Mouse (Mus musculus) midbrain, embryonic 13.5 days (tissue): ENCODE measurements around the gene Ddr2. TPM values are rescaled to one million over a fixed set of nuclear protein-coding genes. Genes with fewer than 3 reads are reported as not detected.
A peak's percentile ranks its signal among the peaks of the same experiment; 100 is the strongest.

ENCODE experiments used
- ATAC-seq: fragments of 200-750 bp; cut with Nextera tagmentation; 2 replicates; pipeline ENCODE4 v1.8.0; 2017; ENCODE audit warnings: mild to moderate bottlenecking, moderate TSS enrichment, moderate library complexity
- H3K27ac ChIP-seq: fragments of 300-500 bp; sonication (generic); 2 replicates; pipeline ENCODE4 v1.5.1; 2015; ENCODE audit warnings: inconsistent platforms, mild to moderate bottlenecking, moderate library complexity
- H3K27me3 ChIP-seq: fragments of 300-500 bp; sonication (generic); 2 replicates; pipeline ENCODE4 v1.6.1; 2015; ENCODE audit warnings: mild to moderate bottlenecking, inconsistent platforms
- H3K36me3 ChIP-seq: fragments of 300-500 bp; sonication (generic); 2 replicates; pipeline ENCODE4 v1.6.1; 2015; ENCODE audit warnings: mild to moderate bottlenecking, inconsistent platforms
- H3K4me1 ChIP-seq: fragments of 300-500 bp; sonication (generic); replicated peaks from 2 replicates; pipeline ENCODE4 v1.6.1; 2015; ENCODE audit warnings: inconsistent platforms
- H3K4me2 ChIP-seq: fragments of 300-500 bp; sonication (generic); replicated peaks from 2 replicates; pipeline ENCODE4 v1.6.1; 2015; ENCODE audit warnings: moderate library complexity, mild to moderate bottlenecking, inconsistent platforms
- H3K4me3 ChIP-seq: fragments of 300-500 bp; sonication (generic); replicated peaks from 2 replicates; pipeline ENCODE4 v1.5.1; 2015; ENCODE audit warnings: mild to moderate bottlenecking, inconsistent platforms
- H3K9ac ChIP-seq: fragments of 300-500 bp; sonication (generic); replicated peaks from 2 replicates; pipeline ENCODE4 v1.6.1; 2015; ENCODE audit warnings: mild to moderate bottlenecking, inconsistent platforms
- H3K9me3 ChIP-seq: fragments of 300-500 bp; sonication (generic); 2 replicates; pipeline ENCODE4 v1.6.1; 2016; ENCODE audit warnings: mild to moderate bottlenecking, inconsistent platforms
- WGBS: fragments of 180-500 bp; shearing (Covaris S2); methylation state at CpG from one replicate; pipeline ENCODE4 v1.1.7; 2015; 5-methylcytosine and 5-hydroxymethylcytosine counted together
- polyA plus RNA-seq: library from polyadenylated mRNA; unstranded; fragments of >200 nt; fragmentation: Nextera tagmentation; extraction: Ambion mirVana; gene quantifications from 2 replicates; pipeline ENCODE4 v1.2.1, GENCODE M21; 2015

The Ddr2 gene
- 7.4 and 8.4 TPM in 2 replicates for polyA plus RNA-seq

DNA sequence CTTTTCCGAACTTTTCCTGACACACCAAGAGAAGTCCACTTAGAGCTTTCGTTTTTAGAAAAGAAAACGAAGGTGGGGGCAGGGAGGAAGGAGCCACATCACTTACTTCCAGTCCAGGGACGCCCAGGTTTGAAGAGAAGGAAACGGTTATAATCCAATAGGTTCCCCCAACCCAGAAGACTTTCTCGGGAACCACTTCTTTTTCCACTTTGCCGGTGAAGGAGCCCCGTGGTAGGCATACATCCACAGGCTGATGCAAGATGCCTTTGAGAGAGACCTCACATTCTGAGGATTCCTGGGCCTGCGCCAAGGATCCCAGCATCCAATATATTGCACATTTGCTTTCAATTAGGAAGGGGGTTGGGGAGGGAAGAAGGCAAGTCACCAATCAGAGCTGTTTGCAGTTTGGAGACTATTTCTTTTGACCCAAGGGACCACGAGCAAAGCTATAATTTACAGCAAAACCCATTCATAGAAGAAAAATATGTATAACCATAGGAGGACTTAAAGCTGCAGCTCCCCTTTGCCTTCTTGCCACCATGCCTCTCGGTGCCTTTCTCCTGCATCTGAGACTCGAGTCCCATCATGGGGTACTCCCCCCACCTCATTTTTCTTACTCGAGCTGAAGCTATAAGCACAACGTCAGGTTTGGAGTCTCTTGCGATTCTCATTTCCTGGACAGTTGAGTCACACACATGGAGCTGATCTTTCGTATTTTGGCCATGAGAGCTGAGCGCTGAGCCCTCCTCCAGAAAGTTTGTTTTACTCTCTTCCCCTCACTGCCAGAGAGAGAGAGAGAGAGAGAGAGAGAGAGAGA, at the start of gene Ddr2:
Gene Ddr2, minus strand, starts transcription at position 247 of the 817 bp plus-strand sequence.
- Histone ChIP-seq H3K36me3 (no peaks in the 10 kb centered on the region), H3K4me2 (no peak within 1 kb of the TSS)

DNA sequence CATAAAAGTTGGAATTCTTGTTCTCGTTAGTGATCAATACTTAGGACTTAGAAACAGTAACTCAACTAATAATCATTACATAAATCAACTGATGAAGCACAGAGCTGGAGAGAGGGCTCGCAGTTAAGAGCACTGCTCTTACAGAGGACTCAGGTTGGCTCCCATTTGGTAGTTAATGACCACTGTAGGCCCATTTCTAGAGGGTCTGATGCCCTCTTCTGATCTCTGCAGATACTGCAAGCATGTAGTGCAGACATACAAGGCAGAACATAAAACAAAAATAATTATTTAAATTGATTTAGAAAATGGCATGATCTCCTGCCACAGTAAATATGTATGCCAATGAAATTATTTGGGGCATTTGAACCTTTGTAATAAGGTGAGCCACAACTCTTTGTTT, 49.1 kb upstream of the Ddr2 start:
- 91% methylated on average over 2 of the region's 2 CpGs for WGBS
- Histone ChIP-seq H3K36me3 (peaks cover 30% of the 10 kb centered on the region), H3K9ac (no peak overlapping the region), H3K27ac (no peak overlapping the region), H3K27me3 (no peaks in the 10 kb centered on the region), H3K9me3 (no peaks in the 10 kb centered on the region), H3K4me2 (no peak overlapping the region), H3K4me3 (no peak overlapping the region), H3K4me1 (0 out of 2 replicates have a peak, but pooled peaks cover 8% of the 10 kb centered on the region)
- no peak for ATAC-seq

More for the DNA sequence above, at the start of gene Ddr2:
- Histone ChIP-seq H3K27me3 (no peaks in the 10 kb centered on the region), H3K27ac (no peak within 1 kb of the TSS), H3K9ac (no peak within 1 kb of the TSS), H3K4me3 (no peak within 1 kb of the TSS), H3K9me3 (no peaks in the 10 kb centered on the region), H3K4me1 (no peaks in the 10 kb centered on the region)
- ATAC-seq = no peak
- 82% methylated on average over 17 of the region's 17 CpGs for WGBS

DNA sequence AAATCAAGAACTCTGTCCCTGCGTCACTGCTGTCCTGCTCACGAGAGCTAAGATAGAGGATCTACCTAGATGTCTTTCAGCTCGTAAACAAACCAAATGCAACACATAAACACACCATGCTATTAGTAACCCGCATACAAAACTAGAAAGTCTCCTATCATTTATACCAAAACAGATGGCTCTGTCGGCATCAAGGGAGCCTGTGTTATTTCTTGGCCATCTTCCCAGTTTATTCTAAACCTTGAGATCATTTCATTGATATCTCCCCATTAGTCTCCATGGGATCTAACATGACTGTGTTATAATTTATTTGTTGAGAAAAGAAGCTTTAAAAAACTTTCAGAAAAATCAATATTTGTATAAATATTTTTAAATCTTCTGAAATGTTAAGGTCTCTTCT, 45.2 kb upstream of the Ddr2 start:
- Histone ChIP-seq H3K27ac (no peak overlapping the region), H3K9ac (no peak overlapping the region), H3K4me2 (no peak overlapping the region), H3K9me3 (no peaks in the 10 kb centered on the region), H3K27me3 (no peaks in the 10 kb centered on the region), H3K36me3 (peaks cover 24% of the 10 kb centered on the region), H3K4me1 (0 out of 2 replicates have a peak, but pooled peaks cover 6% of the 10 kb centered on the region), H3K4me3 (no peak overlapping the region)
- 97% methylated on average over 5 of the region's 5 CpGs for WGBS
- no peak for ATAC-seq

DNA sequence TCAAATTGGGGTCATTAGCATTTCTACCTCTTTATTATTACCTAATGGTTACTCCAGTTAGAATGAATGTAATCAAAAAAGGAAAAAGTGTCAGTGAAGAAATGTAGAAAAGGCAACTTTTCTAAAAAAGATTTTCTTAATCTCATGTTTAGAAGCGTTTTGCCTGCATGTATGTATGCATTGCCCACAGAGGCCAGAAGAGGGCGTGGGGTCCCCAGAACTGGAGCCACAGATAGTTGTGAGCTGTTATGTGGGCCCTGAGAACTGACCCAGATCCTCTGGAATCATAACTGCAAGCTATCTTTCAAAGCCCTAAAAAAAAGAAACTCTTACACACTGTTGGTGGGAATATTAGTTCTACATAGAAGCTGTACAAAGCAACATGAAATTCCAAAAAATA, 44.7 kb upstream of the Ddr2 start:
- Histone ChIP-seq H3K27me3 (no peaks in the 10 kb centered on the region), H3K4me1 (0 out of 2 replicates have a peak, but pooled peaks cover 1% of the 10 kb centered on the region), H3K9ac (no peak overlapping the region), H3K9me3 (no peaks in the 10 kb centered on the region), H3K4me3 (no peak overlapping the region), H3K4me2 (no peak overlapping the region), H3K36me3 (peaks cover 20% of the 10 kb centered on the region), H3K27ac (no peak overlapping the region)
- ATAC-seq = no peak
- WGBS = 73% methylated on average over 2 of the region's 2 CpGs

GRCm38 (mm10) chr1:170153986-170154385, 43.4 kb upstream of the Ddr2 start:
- no peak overlapping the region for H3K4me2 ChIP-seq
- H3K9me3 ChIP-seq = no peaks in the 10 kb centered on the region
- no peaks in the 10 kb centered on the region for H3K27me3 ChIP-seq
- no peaks in the 10 kb centered on the region for H3K4me1 ChIP-seq
- no peak overlapping the region for H3K4me3 ChIP-seq
- H3K36me3 ChIP-seq = peaks cover 28% of the 10 kb centered on the region
- no peak overlapping the region for H3K9ac ChIP-seq
- no peak overlapping the region for H3K27ac ChIP-seq
- ATAC-seq = no peak
- WGBS = 43% methylated on average over 8 of the region's 8 CpGs

DNA sequence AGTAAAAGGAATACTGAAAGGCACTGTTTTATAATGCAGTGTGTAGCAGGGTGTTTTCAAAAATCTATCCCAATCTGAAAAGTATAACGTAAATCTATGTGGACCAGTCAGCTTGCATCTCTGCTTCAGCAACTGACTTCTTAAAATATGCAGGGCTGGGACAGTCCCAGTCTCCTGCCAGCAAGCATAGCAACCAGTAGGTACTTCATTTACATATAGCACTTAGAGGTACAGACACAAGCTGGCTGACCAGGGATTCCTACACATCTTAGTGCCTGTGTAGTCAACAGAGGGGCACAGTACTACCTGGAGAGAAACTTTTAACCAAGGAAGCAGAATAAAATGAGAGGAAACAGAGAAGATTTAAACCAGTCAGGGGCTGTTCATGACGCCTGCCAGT, 42.0 kb upstream of the Ddr2 start:
- Histone ChIP-seq H3K27ac (no peak overlapping the region), H3K9ac (no peak overlapping the region), H3K4me2 (no peak overlapping the region), H3K36me3 (peaks cover 30% of the 10 kb centered on the region), H3K4me1 (no peaks in the 10 kb centered on the region), H3K4me3 (no peak overlapping the region), H3K27me3 (no peaks in the 10 kb centered on the region), H3K9me3 (no peaks in the 10 kb centered on the region)
- WGBS = 81% methylated on average over 2 of the region's 2 CpGs
- ATAC-seq = 0 out of 2 replicates have a peak, but pooled peaks have one; percentile 9

- ATAC-seq = no peak
- no peak overlapping the region for H3K9ac ChIP-seq
- 77% methylated on average over 6 of the region's 6 CpGs for WGBS
These were observed 40.3 kb upstream of the Ddr2 start for GRCm38 (mm10) chr1:170150870-170151269.

GRCm38 (mm10) chr1:170149756-170150155, 39.2 kb upstream of the Ddr2 start:
- H3K36me3 ChIP-seq = peaks cover 25% of the 10 kb centered on the region
- 89% methylated on average over 4 of the region's 4 CpGs for WGBS

More at GRCm38 (mm10) chr1:170150870-170151269, 40.3 kb upstream of the Ddr2 start:
- H3K4me1 ChIP-seq = no peaks in the 10 kb centered on the region
- no peak overlapping the region for H3K4me2 ChIP-seq
- H3K27me3 ChIP-seq = no peaks in the 10 kb centered on the region
- no peak overlapping the region for H3K27ac ChIP-seq
- H3K4me3 ChIP-seq = no peak overlapping the region
- H3K36me3 ChIP-seq = peaks cover 29% of the 10 kb centered on the region
- no peaks in the 10 kb centered on the region for H3K9me3 ChIP-seq

DNA sequence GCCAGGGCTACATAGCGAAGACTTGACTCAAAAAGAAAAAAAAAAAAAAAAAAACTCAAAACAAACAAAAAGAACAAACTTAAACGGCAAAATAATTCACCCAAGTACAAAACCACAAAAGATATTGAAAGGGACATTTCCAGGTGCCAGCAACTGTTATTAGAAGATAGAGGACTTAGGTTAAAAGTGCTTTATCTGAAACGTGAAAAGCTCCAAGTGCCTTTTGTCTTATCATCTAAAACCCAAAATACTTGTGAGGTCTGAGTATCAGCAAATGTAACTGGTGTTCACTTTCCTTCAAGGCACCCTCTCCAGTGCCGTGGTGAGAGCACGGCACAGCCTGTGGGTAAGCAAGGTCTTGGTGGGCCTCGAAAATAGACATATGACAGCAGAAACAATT, 38.0 kb upstream of the Ddr2 start:
- Histone ChIP-seq H3K27me3 (no peaks in the 10 kb centered on the region), H3K27ac (no peak overlapping the region), H3K9me3 (no peaks in the 10 kb centered on the region), H3K4me2 (no peak overlapping the region), H3K4me3 (no peak overlapping the region), H3K36me3 (peaks cover 29% of the 10 kb centered on the region), H3K9ac (no peak overlapping the region), H3K4me1 (no peaks in the 10 kb centered on the region)
- no peak for ATAC-seq
- 90% methylated on average over 6 of the region's 6 CpGs for WGBS

More at GRCm38 (mm10) chr1:170149756-170150155, 39.2 kb upstream of the Ddr2 start:
- no peak for ATAC-seq
- Histone ChIP-seq H3K27ac (no peak overlapping the region), H3K9me3 (no peaks in the 10 kb centered on the region), H3K4me3 (no peak overlapping the region), H3K27me3 (no peaks in the 10 kb centered on the region), H3K4me1 (no peaks in the 10 kb centered on the region), H3K9ac (no peak overlapping the region), H3K4me2 (no peak overlapping the region)

GRCm38 (mm10) chr1:170147651-170148448, 37.3 kb upstream of the Ddr2 start:
- H3K4me2 ChIP-seq = no peak overlapping the region
- no peaks in the 10 kb centered on the region for H3K4me1 ChIP-seq
- H3K27ac ChIP-seq = no peak overlapping the region
- no peaks in the 10 kb centered on the region for H3K27me3 ChIP-seq
- no peaks in the 10 kb centered on the region for H3K9me3 ChIP-seq
- H3K4me3 ChIP-seq = no peak overlapping the region
- 90% methylated on average over 9 of the region's 9 CpGs for WGBS
- H3K9ac ChIP-seq = no peak overlapping the region
- no peak for ATAC-seq
- peaks cover 35% of the 10 kb centered on the region for H3K36me3 ChIP-seq

- no peaks in the 10 kb centered on the region for H3K9me3 ChIP-seq
- H3K9ac ChIP-seq = no peak overlapping the region
- no peak overlapping the region for H3K4me2 ChIP-seq
- ATAC-seq = no peak
- no peak overlapping the region for H3K4me3 ChIP-seq
- H3K36me3 ChIP-seq = peaks cover 45% of the 10 kb centered on the region
- no peaks in the 10 kb centered on the region for H3K4me1 ChIP-seq
- H3K27me3 ChIP-seq = no peaks in the 10 kb centered on the region
- no peak overlapping the region for H3K27ac ChIP-seq
- whole genome bisulfite sequencing = 98% methylated on average over 4 of the region's 4 CpGs
These were observed 35.0 kb upstream of the Ddr2 start for GRCm38 (mm10) chr1:170145606-170146005.

DNA sequence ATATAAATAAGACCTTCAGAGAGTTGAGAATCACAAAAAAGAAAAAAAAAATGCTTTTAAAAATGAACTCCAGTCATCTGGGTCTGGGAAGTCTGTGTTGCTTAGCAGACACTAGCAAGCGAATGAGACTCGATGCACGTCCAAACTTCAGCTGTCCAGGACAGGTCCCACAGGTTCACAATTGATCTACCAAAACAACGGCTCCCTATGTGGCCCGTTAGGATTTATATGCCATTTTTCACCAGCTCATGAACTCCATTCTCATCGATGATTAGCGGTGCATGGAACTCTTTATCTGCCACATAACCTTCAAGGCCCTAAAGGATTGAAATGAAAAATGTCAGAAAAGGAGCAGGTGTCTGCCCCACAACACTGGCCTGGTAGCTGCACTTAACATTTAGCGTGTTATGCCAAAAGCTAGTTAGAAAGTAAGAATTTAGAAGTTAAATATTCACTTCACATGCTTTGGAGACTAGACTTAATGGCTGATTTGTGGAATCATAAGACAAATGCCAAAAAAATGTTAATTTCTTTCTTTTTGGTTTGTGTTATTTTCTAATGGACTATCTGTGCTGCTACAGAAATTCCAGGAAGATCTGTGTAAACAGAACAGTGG, 31.8 kb upstream of the Ddr2 start:
- ATAC-seq = no peak
- H3K4me1 ChIP-seq = no peaks in the 10 kb centered on the region
- no peaks in the 10 kb centered on the region for H3K9me3 ChIP-seq
- H3K27ac ChIP-seq = no peak overlapping the region
- no peak overlapping the region for H3K4me2 ChIP-seq
- H3K4me3 ChIP-seq = no peak overlapping the region
- H3K9ac ChIP-seq = no peak overlapping the region
- 92% methylated on average over 8 of the region's 8 CpGs for WGBS
- H3K36me3 ChIP-seq = peaks cover 24% of the 10 kb centered on the region
- H3K27me3 ChIP-seq = no peaks in the 10 kb centered on the region
